Mouse (Mus musculus) kidney, adult 18-20 months (tissue): ENCODE results near the gene Il17d.
A peak's percentile ranks its signal among the peaks of the same experiment; 100 is the strongest.

ENCODE experiments used
- DNase-seq: peaks from one replicate; pipeline ENCODE4 v3.0.0; 2021

Gene Il17d

DNA sequence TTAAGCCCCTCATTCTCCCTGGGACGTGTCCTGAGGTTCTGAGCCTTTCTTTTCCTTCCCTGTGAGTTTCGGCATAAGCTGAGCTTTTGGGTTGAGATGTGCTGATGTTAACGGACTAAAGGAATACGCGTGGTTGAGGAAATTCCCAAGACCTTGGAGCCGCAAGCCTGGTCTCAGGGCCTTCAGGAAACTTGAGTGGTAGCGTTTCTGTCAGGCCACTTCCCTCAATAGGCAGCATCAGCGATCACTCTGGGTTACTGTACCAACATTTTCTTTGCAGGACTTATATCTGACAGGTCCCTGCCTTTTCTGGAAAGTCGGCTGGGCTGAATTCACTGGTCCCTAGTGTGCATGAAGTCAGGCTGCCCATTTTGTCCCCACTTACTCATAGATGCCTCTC lies 12.2 kb downstream of the Il17d start:
- no peak for DNase-seq

GRCm38 (mm10) chr14:57537261-57538015 lies 12.9 kb downstream of the Il17d start:
- no peak for DNase-seq

- DNase-seq: no peak
Observed at GRCm38 (mm10) chr14:57540683-57541082, 16.1 kb downstream of the Il17d start.

GRCm38 (mm10) chr14:57542231-57542630 lies 17.7 kb downstream of the Il17d start:
- DNase-seq: no peak

GRCm38 (mm10) chr14:57543420-57544039 lies 19.0 kb downstream of the Il17d start:
- DNase-seq: no peak

GRCm38 (mm10) chr14:57545526-57545925 lies 20.9 kb downstream of the Il17d start:
- DNase-seq: no peak

DNA sequence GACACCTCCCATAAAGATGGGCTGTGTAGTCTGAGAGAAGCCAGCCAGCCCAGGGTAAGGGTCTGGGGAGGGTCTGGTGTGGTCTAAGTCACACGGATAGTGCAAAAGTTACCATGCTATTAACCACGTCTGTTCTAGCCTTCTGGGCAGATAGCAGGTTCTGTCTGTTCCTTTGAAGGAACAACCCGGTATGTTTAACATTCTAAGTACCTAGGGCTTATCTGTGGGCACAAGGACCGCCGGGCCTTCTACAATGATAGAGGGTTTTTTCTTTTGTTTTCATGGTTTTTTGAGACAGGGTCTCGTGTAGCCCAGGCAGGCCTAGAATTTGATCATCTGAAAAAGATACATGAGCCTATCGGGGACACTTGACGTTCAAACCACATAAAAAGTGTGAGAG lies 21.6 kb downstream of the Il17d start:
- no peak for DNase-seq

GRCm38 (mm10) chr14:57546557-57547021 lies 22.0 kb downstream of the Il17d start:
- DNase-seq: no peak

DNA sequence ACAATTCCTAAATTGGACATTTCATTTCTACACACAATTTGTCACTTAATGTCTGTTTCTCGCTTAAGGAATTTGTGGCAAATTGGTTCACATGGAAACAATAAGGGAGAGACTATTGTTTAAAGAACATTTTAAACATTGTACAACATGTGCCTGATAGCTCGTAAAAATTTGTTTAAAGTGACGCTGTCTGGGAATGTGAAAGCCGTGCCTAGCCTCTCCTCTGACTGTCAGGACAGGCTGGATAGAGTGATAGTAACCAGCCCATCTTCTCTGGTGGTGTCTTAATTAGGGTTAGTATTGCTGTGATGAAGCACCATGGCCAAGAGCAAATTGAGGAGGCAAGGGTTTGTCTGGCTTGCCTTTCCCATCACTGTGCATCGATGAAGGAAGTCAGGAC lies 22.5 kb downstream of the Il17d start:
- DNase-seq: no peak

GRCm38 (mm10) chr14:57552945-57553344 lies 28.4 kb downstream of the Il17d start:
- DNase-seq: no peak

DNA sequence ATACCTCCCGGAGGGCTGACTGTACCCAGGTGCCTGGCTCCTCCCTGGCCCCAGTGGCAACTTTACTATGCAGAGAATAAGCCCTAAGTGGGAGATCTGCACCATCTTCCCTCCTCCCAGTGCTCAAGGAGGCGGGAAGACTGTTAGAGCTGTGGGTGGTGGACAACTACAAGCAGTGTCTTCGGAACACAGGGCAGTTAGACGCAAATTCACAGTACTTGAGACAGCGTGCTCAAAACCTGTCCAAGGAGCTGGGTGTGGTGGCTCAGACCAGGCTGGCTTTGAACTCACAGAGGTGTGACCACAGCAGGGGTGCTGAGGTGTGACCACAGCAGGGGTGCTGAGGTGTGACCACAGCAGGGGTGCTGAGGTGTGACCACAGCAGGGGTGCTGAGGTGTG lies 29.9 kb downstream of the Il17d start:
- DNase-seq: no peak

DNA sequence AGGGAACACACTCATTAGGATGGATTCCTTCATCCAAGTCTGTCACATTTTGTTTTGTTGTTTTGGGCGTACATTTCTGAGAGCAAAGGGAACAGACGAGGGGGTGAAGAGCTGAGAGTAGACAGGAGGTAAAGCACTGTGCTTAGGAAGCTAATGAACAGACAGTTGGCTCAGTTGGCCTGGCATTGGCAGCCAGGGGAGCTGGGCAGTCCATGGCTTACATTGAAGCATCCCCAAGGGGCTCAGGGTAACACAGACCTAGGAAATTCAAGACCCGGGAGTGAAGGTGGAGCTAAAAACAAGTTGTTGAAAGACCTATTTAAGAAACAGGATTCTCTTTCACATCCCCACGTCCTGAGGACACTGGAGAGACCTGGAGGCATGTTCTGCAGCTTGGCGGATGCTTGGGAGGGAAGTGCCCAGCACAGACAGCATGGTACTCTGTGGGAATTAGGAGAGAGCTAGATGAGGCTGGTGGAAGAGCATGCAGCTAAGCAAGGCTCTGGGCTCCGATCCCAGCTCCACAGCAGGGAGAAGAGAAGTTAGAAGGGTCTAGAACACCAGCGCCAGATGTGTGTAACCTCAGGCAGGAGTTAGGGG lies 31.0 kb downstream of the Il17d start:
- no peak for DNase-seq

DNA sequence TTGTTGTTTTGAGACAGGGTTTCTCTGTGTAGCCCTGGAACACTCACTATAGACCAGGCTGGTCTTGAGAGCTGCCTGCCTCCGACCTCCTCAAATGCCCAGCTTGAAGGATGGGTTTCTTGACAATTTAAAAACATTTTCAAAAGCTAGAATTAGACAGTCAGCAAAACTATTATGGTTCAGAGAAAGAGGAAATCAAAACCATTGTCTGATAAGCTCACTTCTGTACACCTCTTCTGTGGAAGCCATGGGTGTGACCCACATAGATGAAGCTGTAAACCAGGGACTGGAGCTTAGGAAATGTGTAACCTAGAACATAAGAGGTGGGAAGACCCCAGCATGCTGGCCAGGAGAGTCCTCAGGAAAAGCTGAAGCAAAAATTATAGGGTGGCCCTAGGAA lies 32.3 kb downstream of the Il17d start:
- no peak for DNase-seq

DNA sequence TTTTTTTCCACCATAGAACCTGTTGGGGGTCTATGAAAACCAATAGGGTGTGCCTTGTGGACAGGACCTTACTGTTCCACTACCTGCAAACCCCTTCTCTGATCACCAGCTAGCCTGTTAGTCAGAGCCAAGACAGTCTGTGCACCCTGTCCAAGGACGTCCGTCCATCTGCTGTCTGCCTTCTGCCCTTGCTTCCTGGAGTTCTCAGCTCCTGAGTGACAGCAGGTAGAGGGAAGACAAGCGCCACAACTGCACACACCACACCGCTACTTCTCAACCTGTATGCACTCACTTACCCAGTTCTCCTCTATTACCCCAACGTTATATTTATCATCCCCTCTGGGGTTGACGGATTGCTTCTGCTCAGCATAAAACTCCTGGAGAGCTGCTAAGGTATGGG lies 41.0 kb downstream of the Il17d start:
- DNase-seq: no peak

DNA sequence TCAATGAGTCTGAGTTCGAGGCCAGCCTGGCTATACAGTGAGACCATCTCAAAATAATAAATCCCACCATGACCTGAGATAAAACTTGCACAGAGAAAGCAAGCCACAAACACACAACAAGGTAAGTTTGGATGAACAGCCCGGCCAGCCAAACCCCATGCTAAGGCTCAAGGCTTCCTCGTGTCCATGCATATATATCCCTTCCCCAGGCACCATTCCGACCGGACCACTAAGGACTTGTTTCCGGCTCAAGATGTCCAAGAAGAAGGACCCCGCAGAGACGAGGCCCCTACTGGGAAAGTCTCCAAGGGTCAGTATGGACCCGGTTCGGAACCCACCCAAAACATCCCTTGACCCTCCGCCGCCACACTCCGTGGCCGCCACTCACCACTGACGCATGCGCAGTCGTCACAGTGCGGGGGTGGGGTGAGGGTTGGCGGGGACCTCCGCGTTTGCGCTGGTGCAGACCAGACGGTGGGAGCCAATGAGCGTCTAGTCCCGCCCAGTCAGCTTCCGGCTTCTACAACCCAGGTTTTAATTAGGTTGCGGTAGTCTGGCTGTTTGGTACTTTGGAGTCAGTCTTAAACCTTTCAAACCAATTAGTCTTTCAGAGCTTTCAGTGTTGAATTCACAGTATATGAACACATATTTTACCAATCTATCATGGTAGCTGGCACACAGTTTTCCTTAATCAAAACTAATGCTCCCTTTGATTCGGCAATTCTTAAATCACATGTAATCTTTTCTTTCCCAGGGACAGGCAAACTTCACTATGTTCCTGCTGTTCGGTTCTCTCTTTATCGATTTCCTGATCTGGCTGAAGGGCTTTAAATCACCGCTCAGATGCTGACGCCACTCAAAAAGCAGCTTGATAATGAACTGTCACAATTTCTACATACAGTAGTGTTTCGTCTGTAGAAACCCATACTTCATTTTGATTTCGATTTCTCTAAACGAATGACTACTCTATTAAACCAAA lies 46.9 kb downstream of the Il17d start, which contains the start of gene Eef1akmt1:
Gene Eef1akmt1 (minus strand): TSS at position 458 of the 979 bp plus-strand sequence.
- peak; percentile 95 for DNase-seq

GRCm38 (mm10) chr14:57574792-57575587 lies 50.4 kb downstream of the Il17d start:
- no peak for DNase-seq

DNA sequence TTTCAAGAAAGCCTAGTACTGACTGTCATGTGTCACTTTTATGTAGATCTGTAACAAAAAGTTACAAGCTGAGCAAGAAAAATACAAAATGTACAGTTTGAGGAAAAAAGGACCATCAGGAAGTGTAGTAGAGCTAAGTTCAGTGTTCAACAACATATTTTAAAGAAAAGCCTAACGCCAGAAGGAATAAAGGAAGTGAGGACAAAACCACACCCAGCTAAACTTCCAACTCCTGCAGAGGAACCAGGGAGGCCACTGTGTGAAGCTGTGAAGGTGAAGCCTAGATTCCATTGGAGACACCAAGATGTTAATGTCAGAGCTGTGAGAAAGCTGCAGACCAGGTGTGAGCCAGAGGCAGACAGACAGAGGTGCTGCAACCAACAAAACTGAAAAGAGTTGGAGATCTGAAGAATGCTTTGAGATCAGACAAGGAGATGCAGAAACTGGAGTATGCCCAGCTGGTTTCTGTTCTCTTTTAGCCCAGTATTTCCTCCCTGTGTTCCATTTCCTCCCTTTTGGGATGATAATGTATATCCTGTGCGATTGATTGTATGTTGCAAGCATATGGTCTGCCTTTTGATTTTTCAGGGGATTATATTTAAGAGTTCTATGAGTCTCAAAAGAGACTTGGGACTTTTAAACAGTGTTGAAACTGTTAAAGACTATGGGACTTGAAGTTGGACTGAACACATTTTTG lies 51.9 kb downstream of the Il17d start:
- no peak for DNase-seq

GRCm38 (mm10) chr14:57591830-57592229 lies 67.3 kb downstream of the Il17d start:
- no peak for DNase-seq
